Mouse (Mus musculus): Measurements from ENCODE around the gene Fbxo3. TPM values are rescaled to one million over a fixed set of nuclear protein-coding genes. Genes with fewer than 3 reads are reported as not detected.
A peak's percentile ranks its signal among the peaks of the same experiment; 100 is the strongest.
"Not testable (repeated sequence)": the region's sequence is repeated elsewhere in the genome, so short reads cannot be mapped to it uniquely, and the experiment has no call there.

The Fbxo3 gene
- 10 to 100 TPM; 47.4 to 48.9 TPM for total RNA-seq (2021)
- long read RNA-seq, experiment 1, full-length matches to known transcripts = 74 of 92 reads
- long read RNA-seq, experiment 1, partial matches to known transcripts = 5 of 92 reads
- long read RNA-seq, experiment 1, other reads (novel, unspliced or antisense) = 13 of 92 reads
- long read RNA-seq, experiment 2, full-length matches to known transcripts = 25 of 32 reads
- long read RNA-seq, experiment 2, partial matches to known transcripts = 1 of 32 reads
- long read RNA-seq, experiment 2, other reads (novel, unspliced or antisense) = 6 of 32 reads

DNA sequence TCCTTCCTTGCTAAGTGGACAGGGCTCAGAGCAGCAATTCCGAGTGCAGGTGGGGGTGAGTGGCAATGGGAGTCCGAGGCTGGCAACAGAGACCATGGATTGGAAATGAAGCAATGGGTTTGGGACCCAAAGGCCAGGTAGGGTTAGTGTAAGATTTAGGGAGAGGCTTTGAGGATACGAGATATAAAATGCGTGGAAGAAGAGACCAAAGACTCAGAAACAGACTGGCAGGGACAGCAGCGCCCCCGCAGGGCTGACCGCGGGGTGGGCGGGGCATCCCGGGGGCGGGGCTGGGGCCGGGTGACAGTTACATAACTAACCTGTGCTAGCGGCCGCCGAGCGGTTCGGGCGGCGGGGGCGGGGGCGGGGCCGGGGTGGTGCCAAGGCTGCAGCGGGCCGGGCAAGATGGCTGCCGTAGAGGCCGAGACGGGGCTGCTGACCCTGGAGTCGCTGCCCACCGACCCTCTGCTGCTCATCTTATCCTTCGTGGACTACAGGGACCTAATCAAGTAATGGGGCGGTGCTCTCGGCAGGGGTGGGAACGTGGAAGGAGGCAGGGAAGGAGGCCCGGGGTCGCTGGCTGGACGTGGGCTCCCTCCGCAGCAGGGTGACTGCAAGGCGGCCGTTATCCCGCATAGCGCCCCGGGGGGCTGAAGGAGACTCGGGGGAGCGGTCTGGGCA is at the start of gene Fbxo3:
Gene Fbxo3, plus strand, starts transcription at position 264 of the 681 bp plus-strand sequence.
- peak; percentile 89 to 91 for DNase-seq

DNA sequence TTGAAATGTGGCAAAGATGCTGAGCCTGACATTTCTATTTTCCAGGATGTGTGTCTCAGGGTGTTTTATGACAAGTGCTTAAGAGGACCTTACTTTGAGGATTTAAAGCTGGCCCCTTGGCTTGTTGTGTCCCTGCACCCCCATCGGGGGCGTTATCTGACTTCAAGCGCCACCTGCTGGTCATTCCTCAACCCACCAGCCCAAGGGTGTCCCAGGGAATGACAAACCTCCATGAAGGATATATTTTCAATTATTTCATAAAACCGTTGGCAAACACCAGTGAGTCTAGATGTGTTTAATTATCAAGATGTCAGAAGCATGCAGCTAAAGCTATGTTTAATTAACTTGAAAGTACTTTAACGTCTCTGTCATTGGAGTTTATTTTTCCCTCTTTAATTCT is 45.3 kb upstream of the Fbxo3 start:
- DNase-seq = peak; percentile 80 to 93

DNA sequence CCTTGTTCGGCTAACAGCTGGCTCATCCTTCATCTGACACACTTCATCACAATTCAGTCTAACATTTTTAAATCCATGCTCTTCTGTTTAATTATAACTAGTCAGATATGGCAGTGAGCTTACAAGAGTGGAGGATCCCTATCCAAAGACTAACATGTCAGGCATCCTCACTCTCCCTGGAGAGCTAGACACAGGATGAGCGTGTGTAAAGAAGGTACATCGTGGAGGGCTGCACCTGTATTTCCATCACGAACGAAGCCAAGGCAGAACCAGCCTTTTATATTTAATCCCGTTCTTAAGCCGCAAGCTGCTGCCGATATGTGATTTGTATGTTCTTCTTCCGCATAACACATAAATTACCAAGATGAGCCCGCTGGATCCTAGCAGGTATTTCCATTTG is 44.4 kb upstream of the Fbxo3 start:
- DNase-seq = no peak

DNA sequence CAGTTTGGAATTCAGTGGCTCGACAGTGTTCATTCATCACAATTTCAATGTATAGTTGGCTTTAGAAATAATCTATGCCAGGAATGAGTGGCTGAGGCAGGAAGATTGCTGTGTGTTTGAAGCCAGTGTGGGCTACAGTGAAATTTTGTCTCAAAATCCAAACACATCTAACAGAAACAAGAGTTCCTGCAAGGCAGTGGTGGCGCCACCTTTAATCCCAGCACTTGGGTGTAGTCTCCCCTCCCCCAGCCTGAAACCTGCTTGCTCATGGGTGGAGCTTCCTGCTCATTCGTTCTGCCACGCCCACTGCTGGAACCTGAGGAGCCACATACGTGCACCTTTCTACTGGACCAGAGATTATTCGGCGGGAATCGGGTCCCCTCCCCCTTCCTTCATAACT is 39.9 kb upstream of the Fbxo3 start:
- DNase-seq = not testable (repeated sequence)

DNA sequence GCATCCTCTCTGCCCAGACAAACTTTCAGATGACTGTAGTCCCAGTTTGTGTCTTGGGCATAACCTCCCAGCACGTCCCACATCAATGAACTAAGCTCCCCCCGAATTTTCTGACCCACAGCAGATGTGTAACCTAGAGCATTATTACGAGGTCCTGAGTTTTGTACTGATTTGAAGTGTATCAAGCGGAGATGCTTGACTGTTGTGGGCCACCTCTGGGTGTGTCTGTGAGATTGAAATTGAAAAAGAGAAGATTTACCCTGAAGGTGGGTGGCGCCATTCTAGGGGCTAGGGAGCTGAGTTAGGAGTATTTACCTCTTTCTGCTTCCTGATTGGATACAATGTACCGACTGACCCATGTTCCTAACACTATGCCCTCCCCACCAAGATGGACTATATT is 37.8 kb upstream of the Fbxo3 start:
- DNase-seq = no peak

DNA sequence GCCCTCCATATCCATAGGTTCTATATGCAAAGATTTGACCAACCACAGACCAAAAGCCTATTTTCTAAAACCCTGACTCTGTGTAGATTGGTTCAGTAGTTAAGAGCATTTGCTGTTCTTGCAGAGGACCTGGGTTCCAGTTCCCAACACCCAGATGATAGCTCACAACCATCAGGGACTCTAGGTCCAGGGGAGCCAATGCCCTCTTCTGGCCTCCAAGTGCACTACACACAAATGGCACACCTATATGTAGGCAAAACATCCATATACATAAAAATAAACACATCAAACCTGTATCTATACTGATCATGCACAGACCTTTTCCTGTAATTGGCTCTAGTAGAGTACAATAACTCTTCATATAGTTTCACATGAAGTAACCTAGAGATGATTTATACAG is 36.2 kb upstream of the Fbxo3 start:
- DNase-seq = no peak

DNA sequence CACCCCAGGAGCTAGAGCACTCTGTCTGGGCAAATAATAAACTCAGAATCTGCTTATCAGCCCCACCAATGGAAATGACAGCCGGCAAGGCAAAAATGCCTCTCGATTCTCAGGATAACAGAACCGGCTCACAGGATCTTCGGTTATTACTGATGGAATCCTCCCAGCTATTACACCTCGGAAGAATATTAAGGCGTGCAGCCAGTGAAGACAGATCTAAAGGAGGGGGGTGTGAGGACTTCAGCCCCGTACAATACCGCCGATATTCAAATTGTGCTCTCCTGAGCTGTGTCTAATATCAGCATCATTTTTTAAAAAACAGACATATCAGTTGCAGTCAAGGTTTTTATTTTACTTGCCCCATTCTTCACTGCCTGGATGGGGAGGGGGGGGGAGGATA is 35.4 kb upstream of the Fbxo3 start:
- no peak for DNase-seq

DNA sequence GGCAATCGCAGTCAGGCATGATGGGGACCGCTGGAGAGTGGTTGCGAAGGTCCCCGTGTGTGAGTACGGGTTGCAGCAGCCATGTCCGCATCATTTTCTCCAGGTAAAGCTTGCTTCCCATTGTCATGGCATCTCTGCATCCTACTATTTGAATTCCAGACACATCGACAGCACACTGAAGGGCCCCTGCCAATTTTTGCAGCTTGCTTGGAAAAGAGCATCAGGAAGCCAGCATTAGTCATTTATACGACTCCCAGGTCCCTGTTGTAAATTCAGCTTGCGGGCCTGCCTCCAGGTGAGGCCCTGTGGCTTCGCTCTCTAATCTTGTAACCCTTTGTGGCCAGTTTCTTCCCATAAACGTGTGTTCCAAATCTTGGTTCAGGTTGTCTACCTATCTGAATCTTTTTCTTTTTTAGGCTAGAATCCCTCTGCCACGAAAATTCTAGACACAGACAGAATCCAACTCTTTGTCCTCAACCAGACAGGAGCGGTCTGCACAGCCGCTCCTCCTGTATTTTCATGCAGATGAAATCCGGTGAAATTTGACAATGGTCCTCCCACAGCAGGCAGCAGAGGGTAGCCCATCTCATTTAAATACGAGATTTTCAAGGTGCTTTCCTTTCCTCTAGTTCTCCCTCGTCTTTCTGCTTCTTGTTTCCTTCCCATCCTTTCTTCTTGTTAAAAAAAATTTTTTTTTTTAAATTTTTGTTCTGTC is 34.7 kb upstream of the Fbxo3 start:
- DNase-seq = no peak

DNA sequence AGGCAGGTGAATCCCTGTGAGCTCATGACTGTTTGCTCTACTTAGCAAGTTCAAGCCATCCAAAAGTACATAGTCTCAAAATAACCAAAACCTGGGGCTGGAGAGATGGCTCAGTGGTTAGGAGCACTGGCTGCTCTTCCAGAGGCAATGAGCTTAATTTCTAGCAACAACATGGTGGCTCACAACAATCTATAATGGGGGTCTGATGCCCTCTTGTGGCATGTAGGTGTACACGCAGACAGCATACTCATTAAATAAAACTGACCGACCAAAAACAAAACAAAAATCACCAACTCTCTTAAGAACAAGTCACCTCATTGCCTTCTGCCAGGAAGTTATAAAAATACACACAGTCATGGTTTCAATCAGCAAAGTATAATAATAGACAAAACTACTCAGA is 26.4 kb upstream of the Fbxo3 start:
- DNase-seq = no peak

DNA sequence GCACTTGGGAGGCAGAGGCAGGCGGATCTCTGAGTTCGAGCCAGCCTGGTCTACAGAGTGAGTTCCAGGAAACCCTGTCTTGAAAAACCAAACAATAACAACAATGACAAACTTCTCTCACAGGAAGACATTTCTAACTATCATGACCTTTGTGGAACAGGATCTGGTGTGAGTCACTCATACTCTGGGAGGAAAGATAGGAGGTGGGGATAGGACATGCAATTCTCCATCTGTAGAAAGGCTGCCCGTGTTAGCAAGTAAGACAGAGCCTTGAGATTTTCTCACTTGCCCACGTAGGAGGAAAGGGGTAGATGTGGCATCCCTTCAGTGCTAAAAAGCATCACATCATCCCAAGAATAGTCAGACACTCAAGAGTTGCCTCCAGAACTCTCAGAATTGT is 25.7 kb upstream of the Fbxo3 start:
- no peak for DNase-seq

DNA sequence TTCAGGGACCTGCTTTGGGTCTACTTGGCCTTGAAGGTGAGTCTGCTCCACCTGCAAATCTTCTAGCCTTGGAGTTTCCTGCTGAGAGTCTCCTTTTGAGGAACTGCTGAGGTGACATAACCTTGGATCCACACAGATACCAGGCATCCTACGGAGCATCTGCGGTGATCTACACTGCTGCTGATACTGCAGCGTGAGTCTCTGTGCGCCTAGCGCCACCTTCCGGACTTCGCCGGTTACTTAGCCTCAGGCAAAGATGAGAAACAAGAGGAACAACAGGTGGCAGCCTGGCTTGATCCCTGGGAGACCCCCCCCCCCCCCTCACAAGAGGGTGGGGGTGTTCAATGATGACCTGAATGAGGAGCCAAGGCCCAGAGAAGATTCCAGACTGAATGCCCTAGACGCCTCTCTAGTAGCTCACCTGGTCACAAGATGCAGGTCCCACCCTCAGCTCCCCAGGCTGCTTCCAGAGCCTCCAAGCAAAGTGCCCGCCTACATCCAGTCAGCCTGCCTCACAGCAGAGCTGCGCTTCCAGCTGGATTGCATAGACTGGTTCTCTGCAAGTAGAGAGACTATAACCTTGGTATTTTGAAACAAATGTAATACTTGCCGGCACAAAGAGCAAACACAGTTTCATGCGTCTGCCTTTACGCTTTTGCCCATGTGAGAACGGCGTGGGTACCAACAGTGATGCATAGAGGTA is 24.7 kb upstream of the Fbxo3 start:
- peak; percentile 37 to 58 for DNase-seq

DNA sequence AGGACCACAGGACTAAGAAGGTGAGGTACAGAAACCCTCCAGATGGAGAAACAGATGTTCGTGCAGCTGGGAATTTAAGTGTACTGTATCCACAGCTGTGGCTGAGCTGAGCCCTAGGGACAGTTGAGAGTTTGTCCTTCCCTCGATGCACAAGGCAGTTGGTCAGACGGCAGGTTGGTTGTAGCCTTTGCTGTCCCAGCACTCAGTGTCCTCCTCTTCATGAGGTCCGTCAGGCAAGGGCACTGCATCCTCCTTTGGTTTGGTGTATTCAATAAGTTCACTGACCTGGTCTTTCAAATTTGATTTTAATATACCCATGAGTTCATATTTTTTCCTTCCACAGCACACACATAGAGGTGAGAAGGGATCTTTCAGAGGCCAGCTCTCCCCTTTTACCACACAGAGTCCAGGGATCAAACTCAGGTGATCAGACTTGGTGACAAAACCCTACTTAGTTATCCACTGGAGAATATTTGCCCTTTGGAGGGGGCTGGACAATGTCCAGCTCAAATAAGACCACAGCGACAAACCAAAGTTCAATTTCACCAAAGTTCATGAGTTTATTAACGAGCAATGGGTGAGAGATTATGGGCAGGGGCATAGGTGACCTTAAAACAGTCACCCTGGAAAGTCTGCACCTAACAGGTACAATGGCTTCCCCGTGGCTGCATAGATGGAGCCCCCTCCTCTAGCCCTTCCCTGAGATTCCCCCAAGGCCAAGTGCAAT is 19.6 kb upstream of the Fbxo3 start:
- DNase-seq = no peak

DNA sequence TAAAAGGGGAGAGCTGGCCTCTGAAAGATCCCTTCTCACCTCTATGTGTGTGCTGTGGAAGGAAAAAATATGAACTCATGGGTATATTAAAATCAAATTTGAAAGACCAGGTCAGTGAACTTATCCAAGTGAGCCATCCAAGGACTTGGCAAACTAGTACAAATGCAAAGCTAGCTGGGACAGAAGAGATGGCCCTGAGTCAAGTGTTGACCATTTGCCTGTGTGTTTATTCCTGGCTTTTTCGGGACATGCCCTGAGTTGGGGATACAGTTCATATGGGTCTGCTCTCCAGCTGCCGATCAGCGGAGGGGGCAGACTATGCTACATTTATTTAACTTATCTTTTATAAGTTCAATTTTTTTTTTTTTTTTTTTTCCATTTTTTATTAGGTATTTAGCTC is 18.7 kb upstream of the Fbxo3 start:
- DNase-seq = not testable (repeated sequence)

DNA sequence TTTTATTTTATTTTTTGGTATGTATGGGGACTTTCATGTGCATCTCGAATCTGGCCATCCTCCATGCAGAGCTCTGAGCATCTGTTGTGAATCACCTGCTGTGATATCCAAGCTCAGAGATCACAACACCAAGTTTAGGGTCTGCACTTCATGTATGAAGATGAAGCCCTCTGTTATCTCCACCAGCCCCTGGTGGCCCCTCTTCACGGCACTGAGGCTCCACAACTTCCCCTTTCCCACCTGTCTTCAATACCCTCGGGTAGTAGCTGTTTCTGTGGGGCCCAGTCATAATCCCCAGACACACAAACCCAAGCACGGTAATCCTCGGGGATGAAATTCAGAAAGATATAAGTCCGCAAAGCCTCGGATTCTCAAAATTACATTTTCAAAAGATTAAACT is 4.4 kb upstream of the Fbxo3 start:
- DNase-seq = no peak

DNA sequence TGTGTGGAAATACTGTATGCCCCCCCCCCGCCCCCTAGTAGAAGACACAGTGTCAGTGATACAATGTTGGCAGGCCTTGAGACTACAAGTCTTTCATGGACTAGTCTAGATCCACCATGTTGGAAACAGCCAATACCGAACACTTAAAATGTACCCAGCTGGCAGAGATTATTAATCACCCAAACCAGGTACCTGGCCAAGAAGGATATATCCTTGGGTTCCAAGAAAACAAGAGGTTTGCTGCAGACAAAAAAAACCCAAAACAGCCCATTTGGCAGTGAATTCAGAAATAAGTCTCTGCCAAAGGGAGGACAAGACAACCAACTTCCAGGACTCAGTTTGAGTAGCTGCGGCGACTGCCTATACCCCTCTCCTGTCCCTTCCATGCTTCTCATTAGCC is 2.9 kb upstream of the Fbxo3 start:
- DNase-seq = no peak

DNA sequence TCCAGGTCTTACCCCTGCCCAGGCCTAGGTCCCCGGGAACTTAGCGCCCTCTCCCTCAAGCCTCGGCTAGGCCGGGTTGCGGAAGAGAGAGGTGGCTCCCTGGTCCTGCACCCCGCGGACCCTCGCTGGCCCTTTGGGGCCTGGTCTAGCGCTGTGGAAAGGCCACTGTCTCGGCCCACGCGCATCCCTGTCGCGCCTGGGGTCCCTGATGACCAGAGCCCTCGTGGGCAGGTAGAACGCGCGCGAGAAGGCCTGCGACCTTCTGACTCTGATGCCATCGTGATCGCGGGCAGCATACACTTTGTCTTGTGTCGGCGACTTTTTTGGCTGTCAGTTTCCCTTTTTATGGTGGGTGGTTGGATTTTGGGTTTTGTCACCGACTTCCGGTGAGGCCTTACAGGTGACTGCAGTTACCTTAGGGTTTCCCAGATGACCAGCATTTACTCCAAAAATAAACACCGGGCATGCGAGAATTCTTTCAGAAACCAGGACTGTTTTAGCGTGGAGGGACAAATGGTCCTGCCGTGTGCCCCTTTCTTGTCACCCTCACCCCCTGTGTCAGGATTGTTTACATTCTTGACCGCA is 710 bp downstream of the Fbxo3 start, which contains the start of gene 4931422A03Rik:
Gene 4931422A03Rik, minus strand, starts transcription at position 223 of the 585 bp plus-strand sequence.
- DNase-seq = peak in 1 of 2 experiments; percentile 30

DNA sequence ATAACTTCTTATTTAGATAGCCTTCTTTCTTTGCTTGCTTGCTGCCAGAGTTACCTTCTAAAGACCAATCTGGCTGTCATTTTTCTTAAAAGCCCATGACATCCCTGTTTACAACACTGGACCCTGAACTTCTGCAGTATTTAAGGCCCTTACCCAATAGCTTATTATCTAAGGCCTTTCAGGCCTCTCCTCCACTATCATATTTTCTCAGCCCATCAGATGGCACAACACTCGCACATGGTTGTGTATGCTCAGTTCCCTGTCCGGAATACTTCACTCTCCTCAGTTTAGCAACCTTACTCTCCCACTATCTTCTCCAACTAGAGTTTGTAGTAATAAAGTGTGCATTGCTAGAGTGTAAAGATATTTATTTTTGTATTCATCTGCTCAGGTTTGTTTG is 1.6 kb downstream of the Fbxo3 start:
- no peak for DNase-seq

DNA sequence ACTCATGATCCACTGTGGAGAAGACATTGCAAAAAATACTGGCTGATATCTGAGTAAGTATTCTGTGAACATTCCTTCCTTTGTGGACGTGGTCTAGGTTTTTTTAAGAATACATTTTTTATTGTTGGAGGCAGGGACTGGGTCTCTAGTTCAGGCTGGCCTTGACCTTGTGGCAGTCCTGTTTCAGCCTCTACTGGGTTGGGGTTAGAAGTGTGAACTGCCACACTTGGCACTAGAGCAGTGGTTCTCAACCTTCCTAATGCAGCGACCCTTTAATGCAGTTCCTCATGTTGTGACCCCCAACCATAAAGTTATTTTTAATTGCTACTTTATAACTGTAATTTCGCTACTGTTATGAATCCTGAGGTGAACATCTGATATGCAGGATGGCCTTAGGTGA is 2.9 kb downstream of the Fbxo3 start:
- DNase-seq = no peak

DNA sequence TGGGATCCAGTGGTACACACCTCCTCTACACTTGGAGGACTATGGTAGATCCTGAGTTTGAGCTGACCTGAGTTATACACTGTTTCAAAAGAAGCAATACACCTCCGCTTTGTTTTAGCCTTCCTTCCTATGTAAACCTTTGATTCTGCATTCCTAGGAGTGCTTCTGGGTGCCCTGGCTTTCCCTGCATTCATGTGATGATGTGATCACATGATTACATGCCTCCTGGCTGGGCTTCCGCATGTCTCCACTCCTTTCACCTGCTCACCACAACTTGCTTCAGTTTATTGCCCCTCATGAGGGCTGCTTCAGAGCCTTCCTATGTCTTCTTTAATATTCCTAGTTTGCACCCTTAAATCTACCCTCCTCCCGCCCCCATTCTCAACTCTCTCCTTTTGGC is 4.5 kb downstream of the Fbxo3 start:
- no peak for DNase-seq

DNA sequence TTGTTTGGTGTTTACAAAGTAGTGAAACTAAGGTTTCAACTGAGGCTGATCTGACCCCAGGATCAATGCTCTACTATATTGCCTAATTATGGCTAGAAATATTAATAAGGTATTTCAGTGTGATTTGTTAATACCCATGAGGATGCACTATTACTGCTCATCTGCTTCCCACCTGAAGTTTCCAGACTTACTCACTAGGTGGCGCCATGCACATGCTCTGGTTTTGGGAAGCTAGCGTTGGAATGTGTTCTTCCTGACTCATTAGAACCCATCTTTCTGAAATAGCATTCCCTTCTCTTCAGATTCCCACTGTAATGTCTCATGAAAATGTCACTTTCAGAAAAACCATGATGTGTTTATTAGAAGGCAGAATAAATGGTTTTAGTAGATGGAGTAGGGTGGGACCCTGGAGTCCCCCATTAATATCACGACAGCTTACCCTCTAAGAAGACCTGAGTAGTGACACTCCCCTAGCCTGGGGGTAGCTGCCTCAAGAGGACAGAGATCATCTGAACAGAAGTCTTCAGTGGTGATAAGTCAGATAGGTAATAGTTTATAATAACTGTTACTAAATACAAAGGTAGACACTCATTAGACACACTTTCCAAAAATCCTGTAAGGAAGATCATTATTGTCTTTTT is 7.4 kb downstream of the Fbxo3 start:
- peak; percentile 68 to 84 for DNase-seq

DNA sequence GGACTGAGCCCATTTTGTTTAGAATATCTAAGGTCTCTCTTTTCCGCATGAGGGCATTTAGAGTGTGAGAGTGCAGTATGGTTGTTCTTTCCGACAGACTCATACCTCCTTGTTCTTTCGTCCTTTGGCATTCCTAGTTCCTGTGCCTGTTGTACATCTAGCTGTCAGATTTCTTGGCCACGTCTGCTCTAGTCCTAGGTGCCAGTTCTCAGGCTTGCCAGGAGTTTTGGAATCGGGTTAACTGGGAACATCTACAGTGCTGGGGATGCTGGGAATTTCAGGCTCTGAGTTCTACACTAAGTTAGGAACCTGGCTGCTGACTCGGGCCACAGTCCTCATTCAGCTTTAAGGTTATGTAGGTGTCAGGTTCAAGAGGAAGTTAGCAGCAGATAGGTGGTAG is 8.1 kb downstream of the Fbxo3 start:
- peak; percentile 57 to 73 for DNase-seq

All from heart, adult 18-20 months (tissue).